Mouse (Mus musculus) gastrocnemius, postnatal 14 days (tissue): ENCODE measurements at regions not wholly inside any gene's neighbourhood (a gene's known extent, or its start where the extent isn't known, plus 50 kb on each side); places are given as distances from the start of the nearest gene placed in this dataset.

Experiments
- DNase-seq: peaks from one replicate; pipeline ENCODE4 v3.0.0; 2021; ENCODE audit warnings: mixed read lengths
- intact Hi-C: fragments of 180-260 bp; cut with DNase I; formaldehyde crosslinking; loops from one replicate; pipeline ENCODE4 v1.15.1; 2025; ENCODE audit warnings: low total_unique reads

DNA sequence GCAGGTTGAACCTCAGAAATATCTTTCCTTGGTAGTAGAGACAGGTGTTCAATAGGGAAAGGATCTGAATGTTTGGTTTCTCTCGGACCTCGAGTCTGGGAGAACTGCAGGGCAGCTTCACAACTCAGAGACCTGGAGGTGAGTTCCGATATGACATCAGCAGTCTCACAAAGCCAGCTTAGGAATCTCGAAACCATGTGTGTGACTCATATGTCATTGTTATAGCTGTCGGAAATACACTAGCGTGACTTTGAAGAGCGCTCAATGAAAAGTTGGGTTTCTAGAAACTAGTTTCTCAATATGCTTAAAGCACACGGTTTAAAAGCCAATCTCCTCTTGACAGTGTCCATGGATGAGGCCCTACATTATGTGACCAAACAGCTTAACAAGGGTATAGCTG lies 485.9 kb upstream of the Klf4 start:
- intact Hi-C loops, result no loop called here
- no peak for DNase-seq

DNA sequence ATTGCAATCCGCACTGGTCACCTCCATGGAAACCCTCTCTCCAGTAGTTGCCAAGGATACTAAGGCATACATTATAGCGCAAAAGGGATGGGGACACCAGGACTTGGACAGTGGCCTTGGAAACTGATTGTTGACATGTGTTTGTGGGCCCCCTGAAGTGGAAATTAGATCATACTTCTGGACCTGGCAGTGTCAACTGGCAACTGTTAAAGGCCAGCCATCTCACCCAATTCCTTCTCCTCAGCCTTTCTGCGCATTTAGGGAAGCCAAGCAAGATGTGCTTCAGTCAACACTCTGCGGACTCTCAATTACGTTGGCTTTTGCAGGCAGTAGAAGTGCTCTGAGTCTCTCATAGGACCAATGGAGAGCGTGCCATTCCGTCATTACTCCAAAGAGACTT lies 483.2 kb upstream of the Klf4 start:
- no peak for DNase-seq
- intact Hi-C loops, result no loop called here

- intact Hi-C loops, result no loop called here
- no peak for DNase-seq
Measured at GRCm38 (mm10) chr4:56008287-56008686, 476.0 kb upstream of the Klf4 start.

DNA sequence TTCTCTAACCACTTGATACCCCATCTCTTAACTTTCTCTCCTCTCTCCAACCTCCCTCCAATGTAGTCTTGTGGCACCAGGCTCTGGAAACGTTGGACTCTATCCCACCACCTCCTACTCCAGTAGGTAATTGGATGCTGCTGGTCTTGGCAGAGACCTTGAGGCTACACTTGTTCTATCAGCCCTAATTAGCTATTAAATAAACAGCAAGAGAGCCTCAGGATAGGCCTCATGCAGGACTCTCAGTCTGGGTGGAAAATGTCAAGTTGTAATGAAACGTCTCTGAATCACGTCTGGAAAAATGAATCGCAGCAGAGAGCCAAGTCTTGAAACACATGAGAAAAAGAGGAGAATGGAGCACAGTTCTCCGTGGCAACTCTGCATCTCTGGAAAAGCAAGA lies 472.0 kb upstream of the Klf4 start:
- DNase-seq, result no peak
- intact Hi-C loops, result no loop called here

GRCm38 (mm10) chr4:56001312-56001731 lies 469.1 kb upstream of the Klf4 start:
- no peak for DNase-seq
- intact Hi-C loops, result no loop called here

DNA sequence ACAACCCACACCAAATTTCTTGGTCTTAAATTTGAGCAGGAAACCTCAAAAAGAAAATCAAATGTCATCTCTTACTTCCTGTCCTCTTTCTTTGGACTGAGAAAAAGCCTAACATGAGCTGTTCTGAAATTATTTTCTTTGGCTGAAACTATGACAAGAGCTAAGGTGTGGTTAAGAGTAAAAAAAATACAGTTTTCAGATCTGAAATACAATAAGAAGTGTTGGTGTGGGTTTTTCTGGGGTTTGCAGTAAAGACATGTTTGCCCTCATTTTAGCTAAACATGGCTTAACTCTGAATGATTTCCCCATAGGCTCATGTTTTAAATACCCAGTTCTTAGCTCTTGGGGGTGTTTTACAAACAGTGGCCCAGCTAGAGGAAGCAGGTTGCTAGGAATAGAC lies 451.8 kb upstream of the Klf4 start:
- intact Hi-C loops, result no loop called here
- DNase-seq, result no peak

GRCm38 (mm10) chr4:55978539-55978938 lies 446.3 kb upstream of the Klf4 start:
- no peak for DNase-seq
- intact Hi-C loops, result no loop called here

DNA sequence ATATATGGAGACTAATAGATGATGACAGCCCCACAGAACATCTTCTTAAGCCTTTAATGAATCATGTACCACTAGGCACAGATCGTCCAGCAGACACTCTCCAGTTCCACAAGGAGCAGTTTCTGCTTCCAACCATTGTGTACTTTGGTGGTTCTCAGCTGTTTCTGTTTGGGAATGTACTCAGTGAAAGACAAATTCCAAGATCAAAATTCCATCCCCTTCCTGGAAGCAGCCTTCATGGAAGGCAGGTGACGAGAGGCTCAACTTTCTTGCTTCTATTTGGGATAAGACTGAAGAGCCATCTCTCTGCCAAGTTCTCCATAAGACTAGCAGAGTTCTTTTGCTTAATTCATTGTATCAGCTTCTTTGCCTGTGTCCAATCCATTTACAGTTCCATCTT lies 444.0 kb upstream of the Klf4 start:
- DNase-seq, result no peak
- intact Hi-C loops, result no loop called here

GRCm38 (mm10) chr4:55973706-55974105 lies 441.4 kb upstream of the Klf4 start:
- intact Hi-C loops, result no loop called here
- no peak for DNase-seq

GRCm38 (mm10) chr4:55972235-55972819 lies 440.1 kb upstream of the Klf4 start:
- DNase-seq, result no peak
- intact Hi-C loops, result no loop called here

- intact Hi-C loops, result no loop called here
- DNase-seq, result no peak
Measured at GRCm38 (mm10) chr4:55960063-55960462, 427.8 kb upstream of the Klf4 start.

- intact Hi-C loops, result no loop called here
- DNase-seq, result no peak
Measured at GRCm38 (mm10) chr4:55953701-55954100, 421.4 kb upstream of the Klf4 start.

- intact Hi-C loops, result no loop called here
- no peak for DNase-seq
Measured at GRCm38 (mm10) chr4:55952220-55952619, 420.0 kb upstream of the Klf4 start.

DNA sequence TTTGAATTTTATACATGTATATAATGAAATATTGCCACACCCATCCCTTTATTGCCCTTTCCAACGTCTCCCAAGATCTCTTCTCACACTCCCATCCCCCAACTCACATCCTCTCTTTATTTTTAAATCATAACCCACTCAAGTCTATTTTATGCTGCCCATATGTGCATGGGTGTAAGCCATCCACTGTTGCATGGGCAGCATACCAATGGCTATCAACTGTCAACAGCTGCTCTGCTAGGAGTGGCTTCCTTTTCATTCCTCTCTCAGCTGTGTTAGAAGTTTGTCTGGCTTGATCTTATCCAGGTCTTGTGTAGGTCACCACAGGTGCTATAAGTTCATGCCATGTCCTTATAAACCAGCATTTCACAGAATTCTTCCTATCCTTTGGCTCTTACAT lies 409.2 kb upstream of the Klf4 start:
- intact Hi-C loops, result no loop called here

DNA sequence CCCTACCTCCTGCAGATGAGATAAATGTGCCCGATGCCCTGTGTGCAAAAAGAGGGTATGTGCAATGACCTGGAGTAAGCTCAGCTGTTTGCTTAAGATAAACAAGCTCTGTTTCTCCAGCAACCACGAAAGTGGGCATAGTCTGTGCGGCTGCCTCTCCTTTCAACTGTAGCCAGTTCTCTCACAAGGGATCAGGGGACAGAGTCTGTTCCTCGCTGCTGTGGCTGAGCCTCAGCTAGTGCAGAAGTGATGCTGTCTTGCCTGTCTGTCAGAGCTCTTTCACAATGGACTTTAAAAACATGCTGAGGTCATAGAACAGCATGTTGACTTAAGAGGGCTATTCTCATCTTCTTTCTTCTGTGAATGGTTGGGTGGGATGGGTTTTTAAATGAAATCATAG lies 406.1 kb upstream of the Klf4 start:
- no peak for DNase-seq
- intact Hi-C loops, result no loop called here

More for the DNA sequence above, 409.2 kb upstream of the Klf4 start:
- DNase-seq, result no peak

DNA sequence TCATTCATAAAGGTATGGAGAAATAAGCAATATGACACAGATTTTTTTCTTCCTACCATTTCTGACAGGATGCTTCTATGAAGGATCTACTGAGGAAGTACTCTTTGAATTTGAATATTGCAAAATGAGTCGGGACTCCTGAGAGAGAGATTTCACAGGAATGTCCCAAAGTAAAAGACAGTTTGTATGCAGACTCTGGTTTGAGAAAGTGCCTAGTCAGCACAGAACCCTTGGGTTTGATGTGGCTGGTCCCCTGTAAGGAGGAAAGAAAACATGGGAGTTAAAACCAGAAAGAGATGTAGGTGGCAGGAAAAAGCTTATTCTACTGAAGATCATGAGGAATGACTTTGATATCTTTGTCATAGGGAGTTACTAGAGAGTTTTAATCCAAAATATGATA lies 405.6 kb upstream of the Klf4 start:
- intact Hi-C loops, result no loop called here

DNA sequence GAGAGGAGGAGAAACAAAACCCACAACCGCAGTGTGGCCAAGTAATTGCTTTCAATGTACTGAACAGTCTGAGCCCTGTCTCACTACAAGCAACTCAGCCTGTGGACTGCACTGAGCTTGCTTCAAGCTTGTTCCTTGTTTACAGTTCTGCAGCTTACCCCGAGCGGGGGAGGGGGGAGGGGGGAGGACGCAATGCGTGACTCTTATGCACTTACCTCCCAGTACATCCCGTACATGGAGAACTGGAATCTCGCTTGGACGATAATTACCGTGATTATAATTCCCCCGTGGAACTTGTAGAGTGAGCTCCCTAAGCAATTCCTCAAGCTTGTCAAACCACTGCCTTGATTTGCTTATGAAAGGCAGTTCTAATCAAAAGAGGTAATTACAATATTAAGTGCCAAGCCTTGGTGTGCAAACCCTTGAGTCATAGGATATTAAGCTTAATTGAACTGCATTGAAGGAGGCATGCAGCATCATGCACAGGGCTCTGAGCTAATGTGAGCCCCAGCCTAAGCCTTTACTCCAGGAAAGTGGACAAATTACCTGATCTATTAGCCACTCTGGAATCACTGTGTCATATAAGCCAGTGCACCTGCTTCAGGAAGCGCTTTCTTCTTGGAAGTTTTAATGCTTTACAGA lies 397.0 kb upstream of the Klf4 start:
- no peak for DNase-seq
- intact Hi-C loops, result no loop called here

More for the DNA sequence above, 405.6 kb upstream of the Klf4 start:
- no peak for DNase-seq

GRCm38 (mm10) chr4:55928670-55929069 lies 396.4 kb upstream of the Klf4 start:
- intact Hi-C loops, result no loop called here
- no peak for DNase-seq

- intact Hi-C loops, result no loop called here
- no peak for DNase-seq
Measured at GRCm38 (mm10) chr4:55928196-55928595, 395.9 kb upstream of the Klf4 start.

GRCm38 (mm10) chr4:55927391-55927790 lies 395.1 kb upstream of the Klf4 start:
- intact Hi-C loops, result no loop called here
- no peak for DNase-seq

GRCm38 (mm10) chr4:55924974-55925373 lies 392.7 kb upstream of the Klf4 start:
- intact Hi-C loops, result no loop called here
- no peak for DNase-seq

- intact Hi-C loops, result no loop called here
Measured at GRCm38 (mm10) chr4:55921217-55921616, 389.0 kb upstream of the Klf4 start.

More at GRCm38 (mm10) chr4:55921217-55921616, 389.0 kb upstream of the Klf4 start:
- no peak for DNase-seq
